26 mouse cellular contexts compared by ENCODE assay signal in genomic region chr11:45635896-45636295, GRCm38 (mm10).
"Had no signal": no experiment of that assay in that cellular context is flagged by ENCODE, and none has a peak within 500 bp of the region (broad histone marks: within the 10 kb centered on the region; RNA-seq: fewer than 3 reads in every experiment).

No protein-coding gene starts in this region.

- DNase-seq: cerebellum, adult 18-20 months; cerebellum, adult 2 months; cerebellum, adult 8-10 months; cerebellum, adult 9-10 months; cerebellum, adult 9-11 months; cerebellum, postnatal 10 days; cerebellum, postnatal 14 days; cerebellum, postnatal 25 days; cerebellum, postnatal 36 days; embryo, embryonic 11 days; forebrain, postnatal 0 days; gastrocnemius, adult 2 months; gastrocnemius, postnatal 10 days; gastrocnemius, postnatal 14 days; gastrocnemius, postnatal 25 days; gastrocnemius, postnatal 36 days; heart, adult 18-20 months had no signal

- H3K36me3 ChIP-seq: embryonic facial prominence, embryonic 10.5 days; embryonic facial prominence, embryonic 12.5 days; embryonic facial prominence, embryonic 13.5 days; embryonic facial prominence, embryonic 15.5 days; forebrain, embryonic 12.5 days had no signal

- H3K9ac ChIP-seq: embryonic facial prominence, embryonic 12.5 days; embryonic facial prominence, embryonic 13.5 days; embryonic facial prominence, embryonic 15.5 days; forebrain, embryonic 12.5 days; forebrain, embryonic 13.5 days; forebrain, postnatal 0 days had no signal

- H3K4me3 ChIP-seq: embryonic facial prominence, embryonic 10.5 days; embryonic facial prominence, embryonic 12.5 days; embryonic facial prominence, embryonic 13.5 days; embryonic facial prominence, embryonic 15.5 days; erythroblast, embryonic 14.5 days; forebrain, embryonic 12.5 days; forebrain, embryonic 13.5 days; gastrocnemius, adult 2 months had no signal

- H3K4me1 ChIP-seq: embryonic facial prominence, embryonic 12.5 days; embryonic facial prominence, embryonic 13.5 days; embryonic facial prominence, embryonic 15.5 days had no signal

- H3K9me3 ChIP-seq: embryonic facial prominence, embryonic 10.5 days; embryonic facial prominence, embryonic 12.5 days; embryonic facial prominence, embryonic 13.5 days; embryonic facial prominence, embryonic 15.5 days; forebrain, embryonic 12.5 days; forebrain, embryonic 13.5 days had no signal

- ATAC-seq: forebrain, embryonic 13.5 days; forebrain, embryonic 14.5 days; forebrain, embryonic 16.5 days; forebrain, postnatal 0 days had no signal

- H3K4me2 ChIP-seq: embryonic facial prominence, embryonic 12.5 days; embryonic facial prominence, embryonic 13.5 days; embryonic facial prominence, embryonic 15.5 days; forebrain, embryonic 12.5 days; forebrain, embryonic 13.5 days had no signal

- H3K27me3 ChIP-seq: embryonic facial prominence, embryonic 12.5 days; embryonic facial prominence, embryonic 13.5 days; embryonic facial prominence, embryonic 15.5 days; forebrain, embryonic 12.5 days; forebrain, embryonic 13.5 days had no signal

- H3K27ac ChIP-seq: embryonic facial prominence, embryonic 10.5 days; embryonic facial prominence, embryonic 12.5 days; embryonic facial prominence, embryonic 13.5 days; embryonic facial prominence, embryonic 15.5 days; forebrain, embryonic 12.5 days; forebrain, embryonic 13.5 days; gastrocnemius, adult 2 months had no signal
